In genomic region chr16:18696820-18697168, GRCm38 (mm10) we compare ENCODE assay signal across 8 mouse cellular contexts.
DNase-seq lines count a peak whose midpoint lies in the region; ATAC-seq and TF ChIP-seq lines count a peak whose summit lies in the region.

No protein-coding gene starts in this region.

- dilution Hi-C loops in CH12.LX (cut with MboI; ENCODE audit: extremely low pct_ligation_motif_present, extremely low pct_unique_long_range_greater_than_20kb, low sequenced_read_pairs): no loop called here

- no peak overlapping the region for H3K9ac ChIP-seq in kidney, embryonic 15.5 days
- no peak overlapping the region for H3K9ac ChIP-seq in CH12.LX (ENCODE audit: insufficient read depth, low read depth)
- H3K9ac ChIP-seq in hindbrain, postnatal 0 days (replicated peaks; ENCODE audit: low read length): no peak overlapping the region

- no peaks in the 10 kb centered on the region for H3K36me3 ChIP-seq in kidney, embryonic 15.5 days
- H3K36me3 ChIP-seq in CH12.LX (replicated peaks in 1 of 2; ENCODE audit: control insufficient read depth in 1 of 2, insufficient read depth in 1 of 2, low read length in 1 of 2): no peaks in the 10 kb centered on the region
- no peaks in the 10 kb centered on the region for H3K36me3 ChIP-seq in hindbrain, postnatal 0 days (ENCODE audit: insufficient read depth, low read length)

- in situ Hi-C loops in CH12.LX (cut with MboI; ENCODE audit: low pct_ligation_motif_present, low pct_unique_long_range_greater_than_20kb, low sequenced_read_pairs): loop anchor here (5.0 to 25.0 kb wide), 3 partner anchors 81 to 566 kb away; partner anchors contain the start of gene Cldn5

- DNase-seq in cerebellum, adult 9-11 months: peak; percentile 12
- DNase-seq in cerebellum, adult 9-10 months: no peak
- no peak for DNase-seq in kidney, adult 8-10 months
- no peak for DNase-seq in CH12.LX (ENCODE audit: extremely low read depth)
- no peak for DNase-seq in hindbrain, postnatal 0 days (ENCODE audit: low spot score)
- no peak for DNase-seq in thymus, adult 18-20 months
- no peak for DNase-seq in spleen, postnatal 4 days (ENCODE audit: low spot score in 2 of 2)

- peak in 1 of 2 experiments; percentile 10; a peak in 1 of 4 replicates for TF ChIP-seq CTCF in CH12.LX (conservative IDR thresholded peaks at IDR 0.05 in 1 of 2, IDR thresholded peaks at IDR 0.05 in 1 of 2; ENCODE audit: low read depth in 2 of 2, low read length in 2 of 2)
- no peak for TF ChIP-seq CTCF in hindbrain, postnatal 0 days (IDR thresholded peaks at IDR 0.05; ENCODE audit: low read depth)

- H3K79me2 ChIP-seq in CH12.LX (replicated peaks; ENCODE audit: control insufficient read depth, extremely low read depth, insufficient read depth, poor library complexity, severe bottlenecking): no peaks in the 10 kb centered on the region

- WGBS in kidney, embryonic 15.5 days: 69% methylated on average over 5 of the region's 5 CpGs
- 55% methylated on average over 5 of the region's 5 CpGs for WGBS in hindbrain, postnatal 0 days

- no peak overlapping the region for H3K27ac ChIP-seq in kidney, embryonic 15.5 days
- no peak overlapping the region for H3K27ac ChIP-seq in CH12.LX (ENCODE audit: insufficient read depth, low read depth)
- no peak overlapping the region for H3K27ac ChIP-seq in hindbrain, postnatal 0 days

- peaks cover 5% of the 10 kb centered on the region; the same call in 1 of the 2 replicates for H3K4me1 ChIP-seq in kidney, embryonic 15.5 days
- peaks cover 4 to 6% of the 10 kb centered on the region in 2 experiments; a peak in 1 of 4 replicates for H3K4me1 ChIP-seq in CH12.LX (ENCODE audit: control insufficient read depth in 1 of 2, insufficient read depth in 2 of 2)
- H3K4me1 ChIP-seq in hindbrain, postnatal 0 days (ENCODE audit: insufficient read depth, low read length): no peaks in the 10 kb centered on the region

- no peak overlapping the region for H3K4me3 ChIP-seq in kidney, embryonic 15.5 days (replicated peaks)
- no peak overlapping the region for H3K4me3 ChIP-seq in CH12.LX (replicated peaks in 1 of 3; ENCODE audit: low read depth in 2 of 3, low read length in 2 of 3, poor library complexity in 1 of 3)
- H3K4me3 ChIP-seq in hindbrain, postnatal 0 days (ENCODE audit: low read length): no peak overlapping the region

- TF ChIP-seq RAD21 in CH12.LX (IDR thresholded peaks at IDR 0.05; ENCODE audit: low read depth, low read length): no peak

- H3K4me2 ChIP-seq in kidney, embryonic 15.5 days: peak overlapping the region; percentile 17; the same call in 1 of the 2 replicates
- peak overlapping the region; percentile 51; the same call in 1 of the 2 replicates for H3K4me2 ChIP-seq in CH12.LX (ENCODE audit: insufficient read depth, low read depth, poor library complexity, severe bottlenecking)
- peak overlapping the region; percentile 23; the same call in 1 of the 2 replicates for H3K4me2 ChIP-seq in hindbrain, postnatal 0 days (ENCODE audit: low read depth, low read length)

- ATAC-seq in kidney, embryonic 15.5 days (replicated peaks; ENCODE audit: low FRiP score): no peak
- no peak; the same call in 1 of the 2 replicates for ATAC-seq in hindbrain, postnatal 0 days

- TF ChIP-seq EP300 in CH12.LX (IDR thresholded peaks at IDR 0.05; ENCODE audit: low read length): no peak

- no peaks in the 10 kb centered on the region for H3K9me3 ChIP-seq in kidney, embryonic 15.5 days (replicated peaks)
- peaks cover 2% of the 10 kb centered on the region for H3K9me3 ChIP-seq in CH12.LX (replicated peaks; ENCODE audit: low read length)
- no peaks in the 10 kb centered on the region for H3K9me3 ChIP-seq in hindbrain, postnatal 0 days (ENCODE audit: low read length)

- TF ChIP-seq POLR2A in CH12.LX (IDR thresholded peaks at IDR 0.05; ENCODE audit: low read depth, low read length): no peak

- H3K27me3 ChIP-seq in kidney, embryonic 15.5 days: no peaks in the 10 kb centered on the region
- H3K27me3 ChIP-seq in CH12.LX (replicated peaks): no peaks in the 10 kb centered on the region
- H3K27me3 ChIP-seq in hindbrain, postnatal 0 days (ENCODE audit: insufficient read depth, low read length): no peaks in the 10 kb centered on the region

TF ChIP-seq in CH12.LX, 34 proteins besides CTCF, POLR2A, EP300 and RAD21:
- TF ChIP-seq HCFC1 (IDR thresholded peaks at IDR 0.05; ENCODE audit: low read depth, low read length): no peak
